Mouse (Mus musculus) ES-E14 (cell line): Measurements from ENCODE around the gene Gm26897. TPM values are rescaled to one million over a fixed set of nuclear protein-coding genes. Genes with fewer than 3 reads are reported as not detected.

Experiments
- DNase-seq: peaks from one replicate; pipeline ENCODE4 v3.0.0-alpha.2; 2013; ENCODE audit warnings: low read depth, low spot score
- H3K27ac ChIP-seq: 2 replicates; pipeline ENCODE4 v1.5.1; 2012; ENCODE audit warnings: low read depth, mild to moderate bottlenecking, low read length, moderate library complexity, mixed read lengths; ENCODE audit not compliant: poor library complexity, insufficient read depth, severe bottlenecking
- H3K36me3 ChIP-seq: 2 replicates; pipeline ENCODE4 v1.6.1; 2012; ENCODE audit warnings: mild to moderate bottlenecking, low read length, moderate library complexity, mixed read lengths; ENCODE audit not compliant: control insufficient read depth, poor library complexity, insufficient read depth, severe bottlenecking
- H3K4me1 ChIP-seq, 2 experiments: fragments of 150-350 bp in 1 of 2; sonication (generic) in 1 of 2; 2 replicates each; pipeline ENCODE4 v1.6.1; 2012; ENCODE audit warnings: low read length in 2 of 2, mild to moderate bottlenecking in 1 of 2, mixed read lengths in 1 of 2; ENCODE audit not compliant: control insufficient read depth in 2 of 2, insufficient read depth in 2 of 2, poor library complexity in 1 of 2
- H3K4me3 ChIP-seq, 2 experiments: fragments of 150-350 bp in 1 of 2; sonication (generic) in 1 of 2; 2 replicates each; pipeline ENCODE4 v1.5.1; 2012; ENCODE audit warnings: low read length in 2 of 2, low read depth in 1 of 2, mild to moderate bottlenecking in 1 of 2, mixed read lengths in 1 of 2; ENCODE audit not compliant: insufficient read depth in 1 of 2, poor library complexity in 1 of 2, severe bottlenecking in 1 of 2
- H3K9ac ChIP-seq: 2 replicates; pipeline ENCODE4 v1.6.1; 2012; ENCODE audit warnings: low read depth, mild to moderate bottlenecking, low read length, mixed read lengths; ENCODE audit not compliant: poor library complexity, insufficient read depth, severe bottlenecking
- H3K9me3 ChIP-seq: fragments of 150-350 bp; sonication (generic); 2 replicates; pipeline ENCODE4 v1.6.1; 2012; ENCODE audit warnings: low read depth, mild to moderate bottlenecking, low read length; ENCODE audit not compliant: control insufficient read depth, insufficient read depth
- CHD2 ChIP-seq: IDR thresholded peaks from 2 replicates; pipeline ENCODE4 v1.6.1; 2014; ENCODE audit warnings: mild to moderate bottlenecking, low read depth, low read length, inconsistent platforms
- HCFC1 ChIP-seq: IDR thresholded peaks from 2 replicates; pipeline ENCODE4 v1.6.1; 2012; ENCODE audit warnings: low read length, inconsistent platforms, borderline replicate concordance; ENCODE audit not compliant: insufficient read depth
- MAFK ChIP-seq: IDR thresholded peaks from 2 replicates; pipeline ENCODE4 v1.6.1; 2014; ENCODE audit warnings: mild to moderate bottlenecking, low read depth, low read length, inconsistent platforms; ENCODE audit not compliant: insufficient read depth
- ZC3H11A ChIP-seq: IDR thresholded peaks from 2 replicates; pipeline ENCODE4 v1.6.1; 2012; ENCODE audit warnings: low read depth, mild to moderate bottlenecking, inconsistent platforms, low read length, borderline replicate concordance
- ZNF384 ChIP-seq: IDR thresholded peaks from 2 replicates; pipeline ENCODE4 v1.6.1; 2012; ENCODE audit warnings: low read depth, low read length, inconsistent platforms
- in situ Hi-C, 2 experiments: fragments of 600-800 bp; cut with MboI; formaldehyde crosslinking; loops; one replicate each; pipeline ENCODE4 v1.15.1; 2025; ENCODE audit warnings: low sequenced_read_pairs in 2 of 2, inconsistent platforms in 1 of 2; ENCODE audit not compliant: unreplicated experiment in 2 of 2
- total RNA-seq: library from RNA; depleted of rRNA; stranded (reverse); fragments of 300-350 nt; gene quantifications from 2 replicates; pipeline ENCODE4 v1.2.3, GENCODE M21; 2012

Gm26897 gene
- total RNA-seq, 1 experiment = not detected

- no peaks in the 10 kb centered on the region for H3K4me1 ChIP-seq
- in situ Hi-C loops = no loop called here
- no peaks in the 10 kb centered on the region for H3K36me3 ChIP-seq
- no peak overlapping the region for H3K9ac ChIP-seq
- no peak overlapping the region for H3K4me3 ChIP-seq
- H3K27ac ChIP-seq = no peak overlapping the region
- no peak for TF ChIP-seq ZNF384
- TF ChIP-seq HCFC1 = no peak
- TF ChIP-seq ZC3H11A = no peak
- no peak for TF ChIP-seq CHD2
- no peak for TF ChIP-seq MAFK
- DNase-seq = no peak
- H3K9me3 ChIP-seq = no peaks in the 10 kb centered on the region
These were observed 46.2 kb downstream of the Gm26897 start for GRCm38 (mm10) chr5:111779776-111780485.
